Mouse (Mus musculus) neutrophil, adult 5-6 weeks (primary cell): Measurements from ENCODE around the gene Aldoc. TPM values are rescaled to one million over a fixed set of nuclear protein-coding genes. Genes with fewer than 3 reads are reported as not detected.
"Not testable (repeated sequence)": the region's sequence is repeated elsewhere in the genome, so short reads cannot be mapped to it uniquely, and the experiment has no call there.

Experiments
- ATAC-seq: fragments of 151-379, 151-347 bp; 2 replicates; pipeline ENCODE4 v1.8.0; 2017; ENCODE audit warnings: mild to moderate bottlenecking, moderate TSS enrichment; ENCODE audit not compliant: insufficient number of reproducible peaks, poor library complexity, low FRiP score, severe bottlenecking; ENCODE audit errors: extremely low read depth
- total RNA-seq: library from RNA; stranded (forward); fragments of 200-1000 nt; gene quantifications from 2 replicates; pipeline ENCODE4 v1.2.3, GENCODE M21; 2017

Aldoc gene
- total RNA-seq: 1.7 and 2.9 TPM in 2 replicates

GRCm38 (mm10) chr11:78322860-78323259, at the start of gene Aldoc:
Gene Aldoc (plus strand): TSS chr11:78322968.
- ATAC-seq: peak; percentile 90

GRCm38 (mm10) chr11:78275596-78275995, 47.2 kb upstream of the Aldoc start:
- ATAC-seq: no peak

GRCm38 (mm10) chr11:78276169-78276568, 46.6 kb upstream of the Aldoc start:
- ATAC-seq: not testable (repeated sequence)

GRCm38 (mm10) chr11:78278853-78279252, 43.9 kb upstream of the Aldoc start:
- ATAC-seq: no peak

- no peak for ATAC-seq
Measured at GRCm38 (mm10) chr11:78279586-78279985, 43.2 kb upstream of the Aldoc start.

- ATAC-seq: no peak
Measured at GRCm38 (mm10) chr11:78289146-78289763, 33.5 kb upstream of the Aldoc start.

- no peak for ATAC-seq
Measured at GRCm38 (mm10) chr11:78290654-78291053, 32.1 kb upstream of the Aldoc start, which contains the start of gene BC030499. Gene BC030499 (plus strand): TSS chr11:78290841.

- no peak for ATAC-seq
Measured at GRCm38 (mm10) chr11:78294585-78294984, 28.2 kb upstream of the Aldoc start.

- no peak for ATAC-seq
Measured at GRCm38 (mm10) chr11:78300917-78301316, 21.9 kb upstream of the Aldoc start.

GRCm38 (mm10) chr11:78301357-78302084, 21.2 kb upstream of the Aldoc start, which contains the start of gene Spag5:
Gene Spag5 (plus strand): TSS chr11:78301529.
- peak; percentile 99 for ATAC-seq

GRCm38 (mm10) chr11:78305272-78305671, 17.5 kb upstream of the Aldoc start:
- no peak for ATAC-seq

GRCm38 (mm10) chr11:78310861-78311511, 11.8 kb upstream of the Aldoc start:
- no peak for ATAC-seq

- ATAC-seq: no peak
Measured at GRCm38 (mm10) chr11:78313662-78314061, 9.1 kb upstream of the Aldoc start.

GRCm38 (mm10) chr11:78318411-78318810, 4.4 kb upstream of the Aldoc start:
- ATAC-seq: no peak

- no peak for ATAC-seq
Measured at GRCm38 (mm10) chr11:78322076-78322831, 514 bp upstream of the Aldoc start.

GRCm38 (mm10) chr11:78324000-78324785, 1.4 kb downstream of the Aldoc start:
- no peak for ATAC-seq

GRCm38 (mm10) chr11:78324965-78325364, 2.2 kb downstream of the Aldoc start:
- ATAC-seq: no peak

GRCm38 (mm10) chr11:78327215-78327614, 4.4 kb downstream of the Aldoc start:
- ATAC-seq: no peak
